Mouse (Mus musculus): Measurements from ENCODE around the gene Prss41. TPM values are rescaled to one million over a fixed set of nuclear protein-coding genes. Genes with fewer than 3 reads are reported as not detected.

Gene Prss41
- total and polyA plus RNA-seq, 3 experiments: not detected

DNA sequence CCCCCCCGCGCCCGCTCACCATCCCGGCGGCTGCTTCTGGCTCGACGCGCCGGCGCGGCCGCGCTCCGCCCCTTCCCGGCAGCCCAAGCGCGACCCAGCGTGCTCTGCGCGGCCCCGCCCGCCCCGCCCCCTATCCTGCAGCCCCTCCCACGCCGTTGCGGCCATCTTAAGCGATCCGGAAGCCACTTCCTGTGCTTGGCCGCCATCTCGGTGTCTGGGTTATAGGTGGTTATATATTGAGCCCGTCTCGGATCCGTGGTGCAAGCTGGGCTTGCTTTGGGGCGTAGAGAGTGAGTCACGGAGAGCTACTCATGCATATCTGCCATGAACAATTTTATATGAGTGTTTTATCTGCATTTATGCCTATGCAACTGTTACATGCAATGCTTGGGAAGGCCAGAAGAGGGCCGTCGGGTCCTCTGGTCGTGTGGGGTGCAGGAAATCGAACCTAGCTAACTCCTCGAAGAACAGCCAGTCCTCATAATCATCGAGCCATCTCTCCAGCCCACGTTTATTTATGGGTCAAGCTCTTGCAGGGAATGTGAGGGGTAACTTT, 14.8 kb downstream of the Prss41 start, which contains the start of gene Elob:
Gene Elob (minus strand): TSS at position 73 of the 556 bp plus-strand sequence.
- peak within 1 kb of the TSS; percentile 88 for H3K4me3 ChIP-seq (ENCODE audit: low read depth, low read length)
- TF ChIP-seq POLR2AphosphoS5 (IDR thresholded peaks at IDR 0.05; ENCODE audit: insufficient replicate concordance, low read depth, low read length): no peak
- TF ChIP-seq TAL1 (conservative IDR thresholded peaks at IDR 0.05; ENCODE audit: low read depth, low read length): no peak
- no peak for TF ChIP-seq CTCF (IDR thresholded peaks at IDR 0.05; ENCODE audit: low read depth, low read length)
- TF ChIP-seq GATA2 (IDR thresholded peaks at IDR 0.05; ENCODE audit: borderline replicate concordance, low read depth, low read length): no peak
- TF ChIP-seq GATA1 (IDR thresholded peaks at IDR 0.05; ENCODE audit: borderline replicate concordance, low read length): no peak
- H3K4me1 ChIP-seq (ENCODE audit: insufficient read depth, low read depth, low read length): peaks cover 42% of the 10 kb centered on the region
- H3K27me3 ChIP-seq (ENCODE audit: insufficient read depth, low read length): peaks cover 12% of the 10 kb centered on the region
- peaks cover 34% of the 10 kb centered on the region for H3K36me3 ChIP-seq (replicated peaks)
- no peaks in the 10 kb centered on the region for H3K9me3 ChIP-seq (replicated peaks)
- peak; percentile 81 for ATAC-seq (ENCODE audit: extremely low read depth, insufficient number of reproducible peaks, low FRiP score, poor library complexity, severe bottlenecking)
- DNase-seq (ENCODE audit: low spot score): peak; percentile 88

DNA sequence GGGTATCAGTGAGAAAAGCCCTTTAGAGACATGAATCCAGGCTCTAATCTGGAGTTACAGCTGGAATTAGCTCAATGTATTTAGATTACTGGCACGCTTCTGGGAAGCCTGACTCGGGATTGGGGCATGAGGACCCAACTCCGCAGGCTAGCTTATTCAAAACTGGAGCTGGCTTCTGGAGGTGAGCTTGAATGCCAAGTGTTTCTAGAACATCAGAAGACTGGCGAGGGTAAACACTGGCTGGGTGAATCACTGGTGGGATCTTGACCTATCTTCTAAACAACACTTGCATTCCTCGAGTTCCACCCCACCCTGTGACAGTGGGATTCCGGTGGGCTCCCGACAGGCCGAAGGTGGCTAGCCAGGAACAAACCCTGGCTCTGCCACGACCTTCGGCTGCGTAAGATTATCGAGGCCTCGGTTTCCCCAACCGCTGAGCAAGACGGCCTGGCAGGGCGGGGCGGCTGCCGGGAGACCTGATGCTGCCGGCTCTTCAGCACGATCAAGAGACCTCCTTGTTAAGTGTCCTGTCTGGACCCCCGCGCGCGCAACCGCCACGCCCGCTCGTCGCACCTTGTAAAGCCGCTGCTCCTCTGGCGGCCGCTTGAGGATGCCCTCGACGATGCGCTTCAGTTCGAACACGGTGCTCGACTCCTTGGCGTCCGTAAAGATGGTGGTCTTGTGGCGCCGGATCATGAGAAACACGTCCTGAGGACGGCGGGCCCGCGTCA, 15.5 kb downstream of the Prss41 start:
- ATAC-seq (ENCODE audit: extremely low read depth, insufficient number of reproducible peaks, low FRiP score, poor library complexity, severe bottlenecking): no peak

DNA sequence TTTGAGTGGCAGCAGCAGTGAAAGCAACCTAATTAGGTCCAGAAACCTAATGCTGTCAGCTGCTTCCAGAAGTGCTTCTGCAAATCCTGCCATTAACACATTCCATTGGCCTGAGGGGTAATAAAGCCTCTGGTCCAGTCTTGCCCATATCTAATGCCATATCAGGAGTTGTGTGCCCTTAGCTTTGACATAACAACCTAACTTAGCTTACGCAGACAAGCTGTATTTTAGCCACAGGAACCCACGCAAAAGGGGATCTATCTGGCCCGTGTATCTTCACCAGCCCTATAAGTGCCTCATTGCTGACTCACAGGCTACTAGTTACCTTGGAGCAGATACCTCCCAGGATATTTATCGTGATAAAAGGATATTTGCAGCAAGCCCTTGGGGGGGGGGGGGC, 18.4 kb downstream of the Prss41 start:
- H3K9me3 ChIP-seq (replicated peaks): peaks cover 4% of the 10 kb centered on the region
- no peaks in the 10 kb centered on the region for H3K27me3 ChIP-seq (ENCODE audit: insufficient read depth, low read length)
- TF ChIP-seq TAL1 (conservative IDR thresholded peaks at IDR 0.05; ENCODE audit: low read depth, low read length) (no peak), POLR2AphosphoS5 (IDR thresholded peaks at IDR 0.05; ENCODE audit: insufficient replicate concordance, low read depth, low read length) (no peak), GATA1 (IDR thresholded peaks at IDR 0.05; ENCODE audit: borderline replicate concordance, low read length) (no peak), CTCF (IDR thresholded peaks at IDR 0.05; ENCODE audit: low read depth, low read length) (no peak), GATA2 (IDR thresholded peaks at IDR 0.05; ENCODE audit: borderline replicate concordance, low read depth, low read length) (no peak)
- H3K4me1 ChIP-seq (ENCODE audit: insufficient read depth, low read depth, low read length): peaks cover 66% of the 10 kb centered on the region
- ATAC-seq (ENCODE audit: extremely low read depth, insufficient number of reproducible peaks, low FRiP score, poor library complexity, severe bottlenecking) (no peak), DNase-seq (ENCODE audit: low spot score) (no peak)
- H3K36me3 ChIP-seq (replicated peaks): peaks cover 70% of the 10 kb centered on the region
- no peak overlapping the region for H3K4me3 ChIP-seq (ENCODE audit: low read depth, low read length)

More for the DNA sequence above, 15.5 kb downstream of the Prss41 start:
- Histone ChIP-seq H3K9me3 (replicated peaks) (no peaks in the 10 kb centered on the region), H3K36me3 (replicated peaks) (peaks cover 41% of the 10 kb centered on the region), H3K27me3 (ENCODE audit: insufficient read depth, low read length) (peaks cover 5% of the 10 kb centered on the region; the same call in 1 of the 2 replicates), H3K4me3 (ENCODE audit: low read depth, low read length) (peak overlapping the region; percentile 88), H3K4me1 (ENCODE audit: insufficient read depth, low read depth, low read length) (peaks cover 46% of the 10 kb centered on the region)
- no peak for TF ChIP-seq GATA1 (IDR thresholded peaks at IDR 0.05; ENCODE audit: borderline replicate concordance, low read length)
- TF ChIP-seq GATA2 (IDR thresholded peaks at IDR 0.05; ENCODE audit: borderline replicate concordance, low read depth, low read length): no peak
- TF ChIP-seq TAL1 (conservative IDR thresholded peaks at IDR 0.05; ENCODE audit: low read depth, low read length): no peak
- TF ChIP-seq POLR2AphosphoS5 (IDR thresholded peaks at IDR 0.05; ENCODE audit: insufficient replicate concordance, low read depth, low read length): no peak
- TF ChIP-seq CTCF (IDR thresholded peaks at IDR 0.05; ENCODE audit: low read depth, low read length): no peak
- no peak for DNase-seq (ENCODE audit: low spot score)

DNA sequence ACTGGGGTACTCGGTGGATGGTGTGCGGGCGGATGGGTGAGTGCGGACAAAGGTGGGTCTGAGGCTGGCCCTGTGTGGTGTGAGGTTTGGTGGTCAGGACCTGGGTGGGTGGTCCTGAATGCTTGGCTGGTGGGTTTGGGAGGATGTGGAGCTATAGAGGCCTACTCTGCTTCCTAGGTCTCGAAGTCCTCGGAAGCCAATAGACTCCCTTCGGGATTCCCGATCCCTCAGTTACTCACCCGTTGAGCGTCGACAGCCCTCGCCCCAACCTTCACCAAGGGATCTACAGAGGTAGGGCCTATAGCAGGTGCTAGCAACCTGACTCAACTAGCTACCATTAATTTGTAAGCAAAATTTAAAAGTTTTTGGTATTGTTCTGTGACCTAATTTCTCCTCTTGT, 20.4 kb downstream of the Prss41 start:
- Histone ChIP-seq H3K27me3 (ENCODE audit: insufficient read depth, low read length) (peaks cover 3% of the 10 kb centered on the region; the same call in 1 of the 2 replicates), H3K4me1 (ENCODE audit: insufficient read depth, low read depth, low read length) (peaks cover 70% of the 10 kb centered on the region), H3K9me3 (replicated peaks) (peaks cover 24% of the 10 kb centered on the region), H3K4me3 (ENCODE audit: low read depth, low read length) (no peak overlapping the region), H3K36me3 (replicated peaks) (peaks cover 90% of the 10 kb centered on the region)
- TF ChIP-seq CTCF (IDR thresholded peaks at IDR 0.05; ENCODE audit: low read depth, low read length): no peak
- no peak for TF ChIP-seq GATA1 (IDR thresholded peaks at IDR 0.05; ENCODE audit: borderline replicate concordance, low read length)
- no peak for TF ChIP-seq TAL1 (conservative IDR thresholded peaks at IDR 0.05; ENCODE audit: low read depth, low read length)
- TF ChIP-seq GATA2 (IDR thresholded peaks at IDR 0.05; ENCODE audit: borderline replicate concordance, low read depth, low read length): no peak
- no peak for TF ChIP-seq POLR2AphosphoS5 (IDR thresholded peaks at IDR 0.05; ENCODE audit: insufficient replicate concordance, low read depth, low read length)
- DNase-seq (ENCODE audit: low spot score) (no peak), ATAC-seq (ENCODE audit: extremely low read depth, insufficient number of reproducible peaks, low FRiP score, poor library complexity, severe bottlenecking) (no peak)

DNA sequence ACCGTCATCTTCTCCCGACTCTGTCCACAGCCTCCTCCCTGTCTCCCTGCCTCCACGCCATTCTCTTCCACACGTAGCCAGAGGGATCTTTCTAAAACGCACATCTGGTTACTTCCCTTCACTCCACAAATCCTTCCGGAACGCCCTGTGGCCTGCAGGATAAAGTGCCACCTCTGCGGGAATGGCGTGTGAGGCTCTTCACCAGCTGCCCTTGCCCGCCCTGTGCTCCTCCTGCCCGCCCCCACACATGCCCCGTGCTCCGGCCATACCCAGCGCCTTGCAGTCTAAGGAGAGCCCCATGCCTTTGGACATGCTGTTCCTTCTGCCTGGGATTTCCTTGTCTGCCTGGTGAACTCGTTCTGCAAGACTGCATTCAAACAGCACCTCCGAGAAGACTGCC, 21.0 kb downstream of the Prss41 start:
- peaks cover 96% of the 10 kb centered on the region for H3K36me3 ChIP-seq (replicated peaks)
- peaks cover 70% of the 10 kb centered on the region for H3K4me1 ChIP-seq (ENCODE audit: insufficient read depth, low read depth, low read length)
- H3K9me3 ChIP-seq (replicated peaks): peaks cover 30% of the 10 kb centered on the region
- TF ChIP-seq CTCF (IDR thresholded peaks at IDR 0.05; ENCODE audit: low read depth, low read length) (no peak), GATA1 (IDR thresholded peaks at IDR 0.05; ENCODE audit: borderline replicate concordance, low read length) (no peak), GATA2 (IDR thresholded peaks at IDR 0.05; ENCODE audit: borderline replicate concordance, low read depth, low read length) (no peak), POLR2AphosphoS5 (IDR thresholded peaks at IDR 0.05; ENCODE audit: insufficient replicate concordance, low read depth, low read length) (0 out of 2 replicates have a peak, but pooled peaks have one; percentile 32), TAL1 (conservative IDR thresholded peaks at IDR 0.05; ENCODE audit: low read depth, low read length) (no peak)
- DNase-seq (ENCODE audit: low spot score) (no peak), ATAC-seq (ENCODE audit: extremely low read depth, insufficient number of reproducible peaks, low FRiP score, poor library complexity, severe bottlenecking) (no peak)
- H3K27me3 ChIP-seq (ENCODE audit: insufficient read depth, low read length): peaks cover 3% of the 10 kb centered on the region; the same call in 1 of the 2 replicates
- no peak overlapping the region for H3K4me3 ChIP-seq (ENCODE audit: low read depth, low read length)

DNA sequence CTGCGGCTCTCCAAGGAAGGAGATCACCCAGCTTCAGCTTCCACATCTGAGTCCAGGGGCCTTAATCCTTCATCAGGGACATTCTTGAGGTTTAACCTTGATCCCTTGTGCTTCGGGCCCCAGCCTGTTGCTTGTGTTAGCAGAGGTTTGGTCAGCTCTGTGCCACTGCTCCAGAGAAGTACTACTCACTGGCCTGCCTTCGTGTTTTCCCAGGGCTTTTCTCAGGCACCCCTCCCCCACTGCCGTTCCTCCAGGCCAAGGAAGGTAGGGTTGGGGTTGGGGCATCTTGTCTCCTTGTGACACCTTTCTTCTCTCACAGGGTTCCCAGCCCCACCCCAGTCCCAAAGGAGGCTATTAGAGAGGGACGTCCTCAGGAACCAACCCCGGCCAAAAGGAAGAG, 21.9 kb downstream of the Prss41 start:
- peaks cover 37% of the 10 kb centered on the region for H3K9me3 ChIP-seq (replicated peaks)
- TF ChIP-seq POLR2AphosphoS5 (IDR thresholded peaks at IDR 0.05; ENCODE audit: insufficient replicate concordance, low read depth, low read length) (no peak), GATA1 (IDR thresholded peaks at IDR 0.05; ENCODE audit: borderline replicate concordance, low read length) (no peak), CTCF (IDR thresholded peaks at IDR 0.05; ENCODE audit: low read depth, low read length) (no peak), TAL1 (conservative IDR thresholded peaks at IDR 0.05; ENCODE audit: low read depth, low read length) (no peak), GATA2 (IDR thresholded peaks at IDR 0.05; ENCODE audit: borderline replicate concordance, low read depth, low read length) (no peak)
- H3K36me3 ChIP-seq (replicated peaks): peaks cover 99% of the 10 kb centered on the region
- peaks cover 64% of the 10 kb centered on the region for H3K4me1 ChIP-seq (ENCODE audit: insufficient read depth, low read depth, low read length)
- H3K27me3 ChIP-seq (ENCODE audit: insufficient read depth, low read length): peaks cover 3% of the 10 kb centered on the region; the same call in 1 of the 2 replicates
- H3K4me3 ChIP-seq (ENCODE audit: low read depth, low read length): no peak overlapping the region
- DNase-seq (ENCODE audit: low spot score) (no peak), ATAC-seq (ENCODE audit: extremely low read depth, insufficient number of reproducible peaks, low FRiP score, poor library complexity, severe bottlenecking) (no peak)
